Mouse (Mus musculus) adrenal gland, postnatal 10 days (tissue): ENCODE data around the gene Dtx3. TPM values are rescaled to one million over a fixed set of nuclear protein-coding genes. Genes with fewer than 3 reads are reported as not detected.
"Not testable (repeated sequence)": the region's sequence is repeated elsewhere in the genome, so short reads cannot be mapped to it uniquely, and the experiment has no call there.

Source experiments
- DNase-seq: peaks from one replicate; pipeline ENCODE4 v3.0.0; 2021; ENCODE audit warnings: mixed read lengths
- total RNA-seq, 2 experiments: library from RNA; stranded (reverse); gene quantifications; 2 replicates each; pipeline ENCODE4 v1.2.3; 2021

Dtx3 gene
- total RNA-seq, 2 experiments from 2014 or later = 48.3 to 69.4 TPM

GRCm38 (mm10) chr10:127205373-127205772 is 9.8 kb upstream of the Dtx3 start:
- no peak for DNase-seq

- no peak for DNase-seq
These were observed 9.1 kb upstream of the Dtx3 start for GRCm38 (mm10) chr10:127204589-127204988.

GRCm38 (mm10) chr10:127203106-127203505 is 7.6 kb upstream of the Dtx3 start:
- DNase-seq = no peak

GRCm38 (mm10) chr10:127200279-127200678 is 4.8 kb upstream of the Dtx3 start:
- no peak for DNase-seq

GRCm38 (mm10) chr10:127199474-127199873 is 3.9 kb upstream of the Dtx3 start:
- DNase-seq = no peak

- no peak for DNase-seq
These were observed 3.5 kb upstream of the Dtx3 start for GRCm38 (mm10) chr10:127199068-127199467.

- no peak for DNase-seq
These were observed 3.0 kb upstream of the Dtx3 start for GRCm38 (mm10) chr10:127198492-127198891.

- DNase-seq = no peak
These were observed 2.1 kb upstream of the Dtx3 start for GRCm38 (mm10) chr10:127197505-127198110.

GRCm38 (mm10) chr10:127197104-127197503 is 1.6 kb upstream of the Dtx3 start:
- no peak for DNase-seq

- DNase-seq = peak; percentile 72
These were observed 864 bp upstream of the Dtx3 start for GRCm38 (mm10) chr10:127196392-127196791.

- peak; percentile 82 for DNase-seq
These were observed 850 bp downstream of the Dtx3 start for GRCm38 (mm10) chr10:127194428-127195327.

- DNase-seq = no peak
These were observed 2.5 kb downstream of the Dtx3 start for GRCm38 (mm10) chr10:127193011-127193410.

GRCm38 (mm10) chr10:127192057-127192328 is 3.5 kb downstream of the Dtx3 start:
- not testable (repeated sequence) for DNase-seq

GRCm38 (mm10) chr10:127191191-127192056 is 4.1 kb downstream of the Dtx3 start:
- no peak for DNase-seq

GRCm38 (mm10) chr10:127190398-127191190 is 4.9 kb downstream of the Dtx3 start:
- no peak for DNase-seq

- DNase-seq = peak; percentile 64
These were observed 5.7 kb downstream of the Dtx3 start, which contains the start of gene Arhgef25 for GRCm38 (mm10) chr10:127189651-127190381. Gene Arhgef25, minus strand, starts transcription at chr10:127190083.

GRCm38 (mm10) chr10:127189116-127189650 is 6.3 kb downstream of the Dtx3 start:
- DNase-seq = peak; percentile 51

- peak; percentile 76 for DNase-seq
These were observed 6.9 kb downstream of the Dtx3 start for GRCm38 (mm10) chr10:127188465-127189115.

GRCm38 (mm10) chr10:127188079-127188453 is 7.5 kb downstream of the Dtx3 start:
- DNase-seq = no peak

GRCm38 (mm10) chr10:127187371-127188078 is 8.0 kb downstream of the Dtx3 start:
- DNase-seq = no peak
